Mouse (Mus musculus) testis, postnatal 14 days (tissue): Measurements from ENCODE around the gene Uckl1.

ENCODE experiments used
- DNase-seq: peaks from one replicate; pipeline ENCODE4 v3.0.0; 2021; ENCODE audit warnings: low spot score

Uckl1 gene

GRCm38 (mm10) chr2:181589732-181590105 lies 5.0 kb upstream of the Uckl1 start:
- no peak for DNase-seq

- DNase-seq: no peak
These were observed 4.5 kb upstream of the Uckl1 start for GRCm38 (mm10) chr2:181589011-181589731.

GRCm38 (mm10) chr2:181588229-181588780 lies 3.6 kb upstream of the Uckl1 start:
- DNase-seq: no peak

GRCm38 (mm10) chr2:181587796-181588195 lies 3.1 kb upstream of the Uckl1 start:
- no peak for DNase-seq

- no peak for DNase-seq
These were observed 1.4 kb upstream of the Uckl1 start for GRCm38 (mm10) chr2:181586124-181586523.

GRCm38 (mm10) chr2:181585506-181585905 lies 814 bp upstream of the Uckl1 start:
- no peak for DNase-seq

- no peak for DNase-seq
These were observed 1.0 kb downstream of the Uckl1 start for GRCm38 (mm10) chr2:181583460-181584257.

GRCm38 (mm10) chr2:181582939-181583338 lies 1.8 kb downstream of the Uckl1 start:
- no peak for DNase-seq

GRCm38 (mm10) chr2:181582358-181582757 lies 2.3 kb downstream of the Uckl1 start:
- no peak for DNase-seq

- peak; percentile 84 for DNase-seq
These were observed 3.1 kb downstream of the Uckl1 start for GRCm38 (mm10) chr2:181581402-181582120.

GRCm38 (mm10) chr2:181581016-181581401 lies 3.7 kb downstream of the Uckl1 start:
- peak; percentile 85 for DNase-seq

- DNase-seq: no peak
These were observed 4.4 kb downstream of the Uckl1 start for GRCm38 (mm10) chr2:181580131-181580772.

- no peak for DNase-seq
These were observed 5.0 kb downstream of the Uckl1 start for GRCm38 (mm10) chr2:181579681-181580080.

GRCm38 (mm10) chr2:181578790-181579618 lies 5.7 kb downstream of the Uckl1 start:
- DNase-seq: no peak

GRCm38 (mm10) chr2:181577981-181578581 lies 6.6 kb downstream of the Uckl1 start:
- DNase-seq: peak; percentile 78

GRCm38 (mm10) chr2:181577126-181577525 lies 7.6 kb downstream of the Uckl1 start:
- no peak for DNase-seq

- no peak for DNase-seq
These were observed 8.1 kb downstream of the Uckl1 start for GRCm38 (mm10) chr2:181576613-181577012.

GRCm38 (mm10) chr2:181574921-181575545 lies 9.7 kb downstream of the Uckl1 start:
- no peak for DNase-seq

GRCm38 (mm10) chr2:181573961-181574360 lies 10.7 kb downstream of the Uckl1 start:
- DNase-seq: no peak
